Mouse (Mus musculus): ENCODE results near the gene Ugp2. TPM values are rescaled to one million over a fixed set of nuclear protein-coding genes. Genes with fewer than 3 reads are reported as not detected.

Gene Ugp2
- total and polyA plus RNA-seq, 3 experiments: 17.7 to 44.1 (median 24.1) TPM

GRCm38 (mm10) chr11:21313922-21314657 is 56.9 kb downstream of the Ugp2 start:
- Histone ChIP-seq H3K36me3 (replicated peaks in 1 of 2; ENCODE audit: control insufficient read depth in 1 of 2, insufficient read depth in 1 of 2, low read length in 1 of 2) (peaks cover 47 to 77% of the 10 kb centered on the region in 2 experiments), H3K4me2 (ENCODE audit: insufficient read depth, low read depth, poor library complexity, severe bottlenecking) (no peak overlapping the region), H3K27ac (ENCODE audit: insufficient read depth, low read depth) (no peak overlapping the region), H3K4me1 (ENCODE audit: control insufficient read depth in 1 of 2, insufficient read depth in 2 of 2) (no peaks in the 10 kb centered on the region), H3K27me3 (replicated peaks) (no peaks in the 10 kb centered on the region), H3K9me3 (replicated peaks; ENCODE audit: low read length) (no peaks in the 10 kb centered on the region), H3K9ac (ENCODE audit: insufficient read depth, low read depth) (no peak overlapping the region), H3K79me2 (replicated peaks; ENCODE audit: control insufficient read depth, extremely low read depth, insufficient read depth, poor library complexity, severe bottlenecking) (no peaks in the 10 kb centered on the region), H3K4me3 (replicated peaks in 1 of 3; ENCODE audit: low read depth in 2 of 3, low read length in 2 of 3, poor library complexity in 1 of 3) (no peak overlapping the region)
- DNase-seq (ENCODE audit: extremely low read depth): no peak
- dilution Hi-C loops (cut with MboI; ENCODE audit: extremely low pct_ligation_motif_present, extremely low pct_unique_long_range_greater_than_20kb, low sequenced_read_pairs): no loop called here
- TF ChIP-seq SIN3A (IDR thresholded peaks at IDR 0.05; ENCODE audit: low read length): no peak
- TF ChIP-seq MEF2A (IDR thresholded peaks at IDR 0.05; ENCODE audit: borderline replicate concordance, low read depth, low read length): no peak
- no peak for TF ChIP-seq UBTF (IDR thresholded peaks at IDR 0.05; ENCODE audit: low read depth, low read length)
- TF ChIP-seq TBP (conservative IDR thresholded peaks at IDR 0.05; ENCODE audit: low read depth, low read length): no peak
- no peak for TF ChIP-seq MAZ (IDR thresholded peaks at IDR 0.05; ENCODE audit: low read depth, low read length)
- no peak for TF ChIP-seq MXI1 (IDR thresholded peaks at IDR 0.05; ENCODE audit: low read depth, low read length)
- TF ChIP-seq E2F4 (IDR thresholded peaks at IDR 0.05; ENCODE audit: insufficient replicate concordance, low read depth, low read length): no peak
- TF ChIP-seq KAT2A (IDR thresholded peaks at IDR 0.05; ENCODE audit: insufficient replicate concordance, low read length): no peak
- TF ChIP-seq ZMIZ1 (IDR thresholded peaks at IDR 0.05; ENCODE audit: low read depth, low read length): no peak
- no peak for TF ChIP-seq CHD1 (IDR thresholded peaks at IDR 0.05; ENCODE audit: low read depth, low read length)
- in situ Hi-C loops (cut with MboI; ENCODE audit: low pct_ligation_motif_present, low pct_unique_long_range_greater_than_20kb, low sequenced_read_pairs): loop anchor here (25.0 kb wide), 1 partner anchor 148 kb away; no protein-coding TSS in a partner anchor

- TF ChIP-seq NELFE (IDR thresholded peaks at IDR 0.05; ENCODE audit: low read depth, low read length): no peak
- TF ChIP-seq BHLHE40 (IDR thresholded peaks at IDR 0.05; ENCODE audit: low read depth, low read length): no peak
- no peak for TF ChIP-seq MEF2A (IDR thresholded peaks at IDR 0.05; ENCODE audit: borderline replicate concordance, low read depth, low read length)
- TF ChIP-seq SMC3 (IDR thresholded peaks at IDR 0.05; ENCODE audit: low read depth, low read length): no peak
- TF ChIP-seq MYC (IDR thresholded peaks at IDR 0.05; ENCODE audit: low read depth, low read length): no peak
- no peak for TF ChIP-seq PAX5 (IDR thresholded peaks at IDR 0.05; ENCODE audit: low read length)
- TF ChIP-seq KAT2A (IDR thresholded peaks at IDR 0.05; ENCODE audit: insufficient replicate concordance, low read length): no peak
- TF ChIP-seq JUND (conservative IDR thresholded peaks at IDR 0.05; ENCODE audit: low read depth, low read length): no peak
- TF ChIP-seq POLR2AphosphoS2 (IDR thresholded peaks at IDR 0.05; ENCODE audit: low read depth, low read length): no peak
- no peak for TF ChIP-seq JUN (IDR thresholded peaks at IDR 0.05; ENCODE audit: insufficient read depth, low read depth, low read length)
- TF ChIP-seq POLR2A (IDR thresholded peaks at IDR 0.05; ENCODE audit: low read depth, low read length): no peak
- TF ChIP-seq ZC3H11A (IDR thresholded peaks at IDR 0.05; ENCODE audit: low read depth, low read length): no peak
- TF ChIP-seq HCFC1 (IDR thresholded peaks at IDR 0.05; ENCODE audit: low read depth, low read length): no peak
- TF ChIP-seq IRF4 (IDR thresholded peaks at IDR 0.05; ENCODE audit: low read depth, low read length): no peak
- no peak for TF ChIP-seq SIN3A (IDR thresholded peaks at IDR 0.05; ENCODE audit: low read length)
- Histone ChIP-seq H3K4me1 (ENCODE audit: control insufficient read depth in 1 of 2, insufficient read depth in 2 of 2) (no peaks in the 10 kb centered on the region), H3K4me3 (replicated peaks in 1 of 3; ENCODE audit: low read depth in 2 of 3, low read length in 2 of 3, poor library complexity in 1 of 3) (no peak overlapping the region), H3K27ac (ENCODE audit: insufficient read depth, low read depth) (no peak overlapping the region), H3K36me3 (replicated peaks in 1 of 2; ENCODE audit: control insufficient read depth in 1 of 2, insufficient read depth in 1 of 2, low read length in 1 of 2) (peaks cover 40 to 76% of the 10 kb centered on the region in 2 experiments), H3K9ac (ENCODE audit: insufficient read depth, low read depth) (no peak overlapping the region), H3K27me3 (replicated peaks) (no peaks in the 10 kb centered on the region), H3K9me3 (replicated peaks; ENCODE audit: low read length) (no peaks in the 10 kb centered on the region), H3K4me2 (ENCODE audit: insufficient read depth, low read depth, poor library complexity, severe bottlenecking) (no peak overlapping the region), H3K79me2 (replicated peaks; ENCODE audit: control insufficient read depth, extremely low read depth, insufficient read depth, poor library complexity, severe bottlenecking) (no peaks in the 10 kb centered on the region)
- dilution Hi-C loops (cut with MboI; ENCODE audit: extremely low pct_ligation_motif_present, extremely low pct_unique_long_range_greater_than_20kb, low sequenced_read_pairs) (no loop called here), in situ Hi-C loops (cut with MboI; ENCODE audit: low pct_ligation_motif_present, low pct_unique_long_range_greater_than_20kb, low sequenced_read_pairs) (loop anchor here (25.0 kb wide), 1 partner anchor 153 kb away; no protein-coding TSS in a partner anchor)
- DNase-seq (ENCODE audit: extremely low read depth): no peak
These were observed 61.5 kb downstream of the Ugp2 start for GRCm38 (mm10) chr11:21309516-21309915.

Measured in CH12.LX (cell line).